Mouse (Mus musculus) myocyte (in vitro differentiated cells): ENCODE data around the gene Psd. TPM values are rescaled to one million over a fixed set of nuclear protein-coding genes. Genes with fewer than 3 reads are reported as not detected.
A peak's percentile ranks its signal among the peaks of the same experiment; 100 is the strongest.

Source experiments
- H3K27me3 ChIP-seq: one replicate; pipeline ENCODE4 v1.6.1; 2011; ENCODE audit not compliant: control insufficient read depth, insufficient read depth, insufficient read length
- H3K36me3 ChIP-seq: one replicate; pipeline ENCODE4 v1.6.1; 2011; ENCODE audit not compliant: control insufficient read depth, insufficient read depth
- H3K4me2 ChIP-seq: one replicate; pipeline ENCODE4 v1.6.1; 2011; ENCODE audit warnings: low read depth, control low read depth
- H3K4me3 ChIP-seq: one replicate; pipeline ENCODE4 v1.5.1; 2011; ENCODE audit warnings: mild to moderate bottlenecking, control low read depth, moderate library complexity
- H3K79me2 ChIP-seq: one replicate; pipeline ENCODE4 v1.6.1; 2011; ENCODE audit not compliant: control insufficient read depth, insufficient read depth
- H3ac ChIP-seq: one replicate; pipeline ENCODE4 v1.6.1; 2011; ENCODE audit not compliant: control insufficient read depth, insufficient read length
- CEBPB ChIP-seq: IDR thresholded peaks from 2 replicates; pipeline ENCODE4 v1.6.1; 2011; ENCODE audit warnings: mild to moderate bottlenecking, moderate library complexity; ENCODE audit not compliant: poor library complexity, insufficient read depth, severe bottlenecking
- E2F4 ChIP-seq: IDR thresholded peaks from one replicate; pipeline ENCODE4 v1.6.1; 2011; ENCODE audit warnings: mild to moderate bottlenecking, control low read depth, moderate library complexity; ENCODE audit not compliant: insufficient read depth
- MAX ChIP-seq: IDR thresholded peaks from one replicate; pipeline ENCODE4 v1.6.1; 2011; ENCODE audit warnings: low read depth, mild to moderate bottlenecking, control low read depth
- MYOD1 ChIP-seq, 3 experiments: IDR thresholded peaks; one replicate each; pipeline ENCODE4 v1.6.1; 2011; ENCODE audit warnings: control low read depth in 2 of 3, low read depth in 2 of 3, mild to moderate bottlenecking in 2 of 3, moderate library complexity in 1 of 3; ENCODE audit not compliant: insufficient read length in 2 of 3, control insufficient read depth in 1 of 3
- MYOG ChIP-seq, 3 experiments: IDR thresholded peaks; one replicate each; pipeline ENCODE4 v1.6.1; 2011; ENCODE audit warnings: control low read depth in 2 of 3, low read depth in 2 of 3, mild to moderate bottlenecking in 2 of 3; ENCODE audit not compliant: insufficient read length in 2 of 3, control insufficient read depth in 1 of 3, insufficient read depth in 1 of 3
- POLR2A ChIP-seq: IDR thresholded peaks from one replicate; pipeline ENCODE4 v1.6.1; 2011; ENCODE audit warnings: low read depth, mild to moderate bottlenecking, control low read depth, moderate library complexity; ENCODE audit not compliant: insufficient read length
- POLR2AphosphoS2 ChIP-seq: IDR thresholded peaks from one replicate; pipeline ENCODE4 v1.6.1; 2011; ENCODE audit warnings: low read depth, control low read depth; ENCODE audit not compliant: insufficient read length
- REST ChIP-seq: IDR thresholded peaks from one replicate; pipeline ENCODE4 v1.6.1; 2011; ENCODE audit warnings: mild to moderate bottlenecking, control low read depth, moderate library complexity; ENCODE audit not compliant: insufficient read depth, insufficient read length
- SRF ChIP-seq: IDR thresholded peaks from one replicate; pipeline ENCODE4 v1.6.1; 2011; ENCODE audit warnings: low read depth; ENCODE audit not compliant: control insufficient read depth, insufficient read length
- TCF12 ChIP-seq: IDR thresholded peaks from one replicate; pipeline ENCODE4 v1.6.1; 2011; ENCODE audit warnings: mild to moderate bottlenecking, control low read depth; ENCODE audit not compliant: poor library complexity, insufficient read depth, severe bottlenecking
- TCF3 ChIP-seq: IDR thresholded peaks from one replicate; pipeline ENCODE4 v1.6.1; 2011; ENCODE audit warnings: low read depth, control low read depth; ENCODE audit not compliant: insufficient read length
- USF1 ChIP-seq: IDR thresholded peaks from one replicate; pipeline ENCODE4 v1.6.1; 2011; ENCODE audit warnings: low read depth, mild to moderate bottlenecking, control low read depth, moderate library complexity
- polyA plus RNA-seq: library from polyadenylated mRNA; unstranded; fragments of >200 nt; fragmentation: generic; extraction: Trizol; gene quantifications from one replicate; pipeline ENCODE4 v1.2.1, GENCODE M21; 2012; ENCODE audit warnings: missing spikeins

Gene Psd
- polyA plus RNA-seq, 1 experiment = 11.7 TPM

DNA sequence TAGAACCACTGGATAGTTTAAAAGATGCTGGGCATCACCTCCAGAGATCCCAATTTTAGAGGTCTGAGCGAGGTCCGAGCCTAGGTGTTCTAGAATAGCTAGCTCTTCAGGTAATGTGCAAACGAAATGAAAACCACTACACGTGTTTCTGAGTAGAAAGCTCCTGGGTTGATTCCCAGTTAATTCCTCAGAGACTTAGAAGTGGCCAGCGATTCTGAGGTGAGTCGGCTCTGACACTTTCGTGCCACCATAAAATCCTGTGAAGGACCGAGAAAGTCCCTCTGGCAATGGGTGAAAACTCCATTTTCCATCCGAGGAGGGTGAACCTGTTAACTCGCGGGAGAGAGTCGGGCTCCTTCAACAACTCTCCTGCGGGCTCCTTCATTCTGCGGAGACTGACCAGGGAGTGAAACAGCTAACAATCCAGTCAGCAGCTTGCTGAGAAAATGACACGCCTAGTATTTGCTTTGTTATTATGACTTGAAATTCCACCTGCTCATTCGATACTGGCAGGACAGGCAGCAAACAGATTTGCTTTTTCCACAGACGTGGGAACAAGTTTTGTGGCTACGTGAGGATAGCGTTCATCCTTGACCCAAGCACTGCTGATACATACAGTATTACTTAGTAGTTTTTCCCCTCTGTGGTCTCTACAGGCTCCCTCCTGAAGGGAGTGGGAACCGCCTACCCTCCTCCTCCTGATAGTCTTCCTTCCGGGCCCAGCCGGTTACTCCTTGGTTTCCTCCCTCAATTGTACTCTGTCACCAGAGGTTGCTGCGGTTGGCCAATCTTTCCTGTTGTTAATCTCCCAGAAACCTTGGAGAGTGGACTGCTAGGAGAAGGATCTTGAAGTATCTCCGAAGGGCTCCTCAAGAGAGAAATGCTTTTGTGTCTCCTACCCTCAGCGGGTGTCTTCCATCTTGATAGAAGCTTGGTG is 30.7 kb upstream of the Psd start:
- Histone ChIP-seq H3K27me3 (no peaks in the 10 kb centered on the region), H3K4me3 (peak overlapping the region; percentile 7), H3ac (no peak overlapping the region), H3K36me3 (no peaks in the 10 kb centered on the region), H3K4me2 (peak overlapping the region; percentile 73), H3K79me2 (no peaks in the 10 kb centered on the region)
- no peak for TF ChIP-seq SRF
- no peak for TF ChIP-seq MYOD1 (IDR thresholded peaks at IDR 0.05; ENCODE audit: control insufficient read depth in 1 of 3, insufficient read length in 2 of 3, low read depth in 2 of 3)
- no peak for TF ChIP-seq CEBPB
- TF ChIP-seq POLR2AphosphoS2 = no peak

DNA sequence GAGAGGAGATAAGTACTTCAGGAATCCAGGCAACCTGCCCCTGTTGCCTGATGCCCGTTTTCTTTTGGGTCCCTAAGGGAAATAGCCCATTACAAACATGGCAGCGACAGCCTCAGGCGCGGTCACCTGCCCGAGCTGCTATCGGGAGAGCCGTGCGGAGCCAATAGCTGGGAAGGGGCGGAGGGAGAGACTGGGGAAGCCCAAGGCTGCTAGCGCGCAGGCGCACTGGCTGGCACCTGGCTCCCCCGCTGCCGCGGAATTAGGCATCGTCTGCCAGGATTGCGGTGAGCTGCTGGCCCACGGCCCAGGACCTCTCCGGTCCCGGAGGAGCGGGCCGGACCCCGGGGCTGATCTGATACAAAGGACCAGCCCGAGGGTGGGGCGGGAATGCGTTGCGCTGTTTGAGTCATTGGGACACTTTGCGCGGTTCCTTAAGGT is 29.8 kb upstream of the Psd start:
- Histone ChIP-seq H3K79me2 (no peaks in the 10 kb centered on the region), H3ac (no peak overlapping the region), H3K4me2 (peak overlapping the region; percentile 73), H3K4me3 (peak overlapping the region; percentile 7), H3K36me3 (no peaks in the 10 kb centered on the region), H3K27me3 (no peaks in the 10 kb centered on the region)
- TF ChIP-seq USF1 (peak; percentile 59), MYOG (IDR thresholded peaks at IDR 0.05; ENCODE audit: control insufficient read depth in 1 of 3, insufficient read depth in 1 of 3, insufficient read length in 2 of 3, low read depth in 2 of 3) (peak in 1 of 3 experiments; percentile 34), MYOD1 (IDR thresholded peaks at IDR 0.05; ENCODE audit: control insufficient read depth in 1 of 3, insufficient read length in 2 of 3, low read depth in 2 of 3) (peak in 1 of 3 experiments; percentile 63), TCF12 (no peak)

DNA sequence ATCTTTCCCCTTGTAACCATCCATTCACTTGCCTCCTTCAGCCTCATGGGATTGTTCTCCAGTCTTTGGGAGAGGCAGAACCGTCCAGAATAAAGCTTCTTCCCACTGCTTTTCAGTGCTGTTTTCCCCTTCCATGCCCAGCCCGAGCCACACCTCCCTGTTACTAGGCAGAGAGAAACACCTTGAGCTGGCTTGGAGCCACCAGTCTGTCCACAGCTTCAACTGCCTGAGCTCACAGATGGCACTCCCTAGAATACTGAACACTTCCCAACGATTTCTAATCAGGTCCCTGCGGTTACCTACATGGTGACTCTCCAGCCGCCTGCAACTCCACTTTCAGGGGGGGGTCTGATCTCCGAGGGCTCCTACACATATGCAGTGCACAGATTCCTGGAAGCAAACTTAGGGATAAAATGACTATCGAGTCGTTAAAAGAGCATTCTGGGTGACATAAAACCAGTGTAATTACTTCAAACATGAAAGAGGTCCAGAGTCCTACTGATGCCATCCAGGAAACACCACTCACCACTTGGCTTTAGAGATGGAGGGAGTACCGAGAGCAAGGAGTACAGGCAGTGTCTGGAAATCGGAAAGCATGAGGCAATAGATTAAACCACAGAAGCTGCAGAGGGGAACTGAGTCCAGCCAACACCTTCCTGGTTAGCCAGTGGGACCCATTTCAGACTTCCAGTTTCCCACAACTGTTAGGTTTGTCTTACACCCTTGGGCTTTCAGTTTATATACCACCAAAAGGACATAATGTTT is 23.4 kb upstream of the Psd start, which contains the start of gene 2310034G01Rik:
Gene 2310034G01Rik, minus strand, starts transcription at position 135 of the 765 bp plus-strand sequence.
- Histone ChIP-seq H3K79me2 (no peaks in the 10 kb centered on the region), H3K4me3 (peak within 1 kb of the TSS; percentile 25), H3K36me3 (no peaks in the 10 kb centered on the region), H3K27me3 (no peaks in the 10 kb centered on the region), H3ac (peak within 1 kb of the TSS; percentile 56), H3K4me2 (peak within 1 kb of the TSS; percentile 87)
- TF ChIP-seq E2F4 (no peak), TCF3 (no peak), TCF12 (no peak)

DNA sequence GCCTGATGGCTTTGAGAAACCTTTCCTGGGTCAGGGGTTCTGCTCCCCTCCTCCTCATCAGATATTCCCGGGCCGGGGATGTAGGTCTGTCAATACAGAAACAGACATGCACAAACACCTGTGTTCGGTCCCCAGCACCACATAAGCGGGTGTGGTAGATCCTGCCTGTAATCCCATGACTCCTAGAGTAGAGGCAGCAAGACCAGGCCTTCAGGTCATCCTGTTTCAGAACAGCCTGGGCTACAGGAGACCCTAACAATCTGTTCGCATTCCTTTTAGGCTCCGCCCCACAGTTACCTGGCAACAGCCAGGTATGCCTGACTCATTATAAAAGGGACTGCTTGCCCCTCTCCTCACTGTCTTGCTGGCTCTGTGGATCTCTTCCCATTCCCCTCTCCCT is 22.6 kb upstream of the Psd start:
- TF ChIP-seq CEBPB (no peak), POLR2A (no peak), MAX (no peak), REST (no peak), TCF3 (no peak)
- Histone ChIP-seq H3K36me3 (no peaks in the 10 kb centered on the region), H3K27me3 (no peaks in the 10 kb centered on the region), H3K4me2 (peak overlapping the region; percentile 87), H3K4me3 (peak overlapping the region; percentile 25), H3ac (peak overlapping the region; percentile 56), H3K79me2 (no peaks in the 10 kb centered on the region)

DNA sequence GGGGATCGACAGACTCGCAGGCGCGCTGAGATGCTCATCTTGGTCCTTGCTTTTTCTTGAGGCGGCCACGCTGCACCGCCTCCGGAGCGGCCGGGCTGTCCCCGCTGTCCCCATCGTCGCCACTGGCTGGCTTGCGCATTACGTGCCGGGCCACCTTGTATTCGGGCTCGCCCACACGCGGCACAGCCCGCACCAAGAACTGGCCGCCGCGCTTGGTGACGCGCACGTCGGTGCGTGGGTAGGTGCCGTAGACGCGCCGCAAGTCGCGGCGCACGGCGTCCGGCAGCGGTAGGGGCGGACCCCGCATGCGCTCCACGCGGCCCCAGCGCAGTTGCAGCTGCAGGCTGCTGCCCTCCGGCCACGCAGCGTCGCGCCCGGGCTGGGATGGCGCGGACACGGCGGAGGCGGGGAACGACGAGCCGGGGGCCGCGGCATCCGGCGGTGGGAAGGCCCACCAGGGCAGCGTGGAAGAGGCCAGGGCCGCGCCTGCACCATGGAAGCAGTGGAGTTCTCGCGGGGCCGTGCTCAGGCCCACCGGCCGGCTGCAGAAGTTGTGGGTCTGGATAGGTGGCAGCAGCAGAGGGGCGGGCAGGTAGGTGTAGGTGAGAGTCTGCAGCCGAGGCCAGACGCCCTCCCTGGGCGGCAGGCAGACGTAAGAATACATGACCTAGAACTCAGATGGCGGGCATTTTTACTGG is 22.0 kb upstream of the Psd start:
- Histone ChIP-seq H3K4me2 (peak overlapping the region; percentile 87), H3K4me3 (peak overlapping the region; percentile 25), H3K79me2 (no peaks in the 10 kb centered on the region), H3ac (peak overlapping the region; percentile 56), H3K36me3 (no peaks in the 10 kb centered on the region), H3K27me3 (no peaks in the 10 kb centered on the region)
- TF ChIP-seq MYOD1 (IDR thresholded peaks at IDR 0.05; ENCODE audit: control insufficient read depth in 1 of 3, insufficient read length in 2 of 3, low read depth in 2 of 3) (peak in 1 of 3 experiments; percentile 49), SRF (no peak), MYOG (IDR thresholded peaks at IDR 0.05; ENCODE audit: control insufficient read depth in 1 of 3, insufficient read depth in 1 of 3, insufficient read length in 2 of 3, low read depth in 2 of 3) (peak in 2 of 3 experiments; percentile 42 to 52), POLR2AphosphoS2 (peak; percentile 89), TCF3 (no peak), E2F4 (no peak), POLR2A (peak; percentile 91)
